Mouse (Mus musculus) C2C12 (cell line): Measurements from ENCODE around the gene Upp2.

Experiments
- CTCF ChIP-seq: IDR thresholded peaks from one replicate; pipeline ENCODE4 v1.5.1; 2011; ENCODE audit not compliant: control insufficient read depth, insufficient read depth, insufficient read length
- MAX ChIP-seq: IDR thresholded peaks from one replicate; pipeline ENCODE4 v1.6.1; 2011; ENCODE audit warnings: mild to moderate bottlenecking, control low read depth
- MYOD1 ChIP-seq: IDR thresholded peaks from one replicate; pipeline ENCODE4 v1.6.1; 2011; ENCODE audit warnings: low read depth; ENCODE audit not compliant: control insufficient read depth, insufficient read length
- USF1 ChIP-seq: IDR thresholded peaks from one replicate; pipeline ENCODE4 v1.6.1; 2011; ENCODE audit warnings: low read depth, mild to moderate bottlenecking, control low read depth, moderate library complexity

DNA sequence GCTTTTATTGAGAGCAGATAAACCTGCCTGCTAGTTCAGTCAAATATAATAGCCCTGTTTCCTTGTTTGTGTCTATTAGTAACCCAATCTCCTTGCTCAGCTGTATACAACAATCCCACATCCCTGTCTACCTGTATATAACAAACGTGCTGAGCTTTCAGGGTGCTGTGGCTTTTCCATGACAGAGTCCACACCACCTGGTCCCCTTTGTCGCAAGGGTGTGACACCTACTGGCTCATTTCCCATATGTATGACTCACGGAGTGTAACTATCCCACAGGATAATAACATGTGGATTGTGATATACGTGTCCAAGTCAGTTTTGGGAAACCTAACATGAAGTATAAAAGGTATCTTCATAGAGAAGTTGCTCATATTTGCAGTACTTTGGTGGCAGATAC, 275.3 kb downstream of the Upp2 start:
- TF ChIP-seq CTCF (no peak), USF1 (no peak), MAX (no peak), MYOD1 (peak; percentile 37)
